Mouse (Mus musculus): ENCODE measurements at regions not wholly inside any gene's neighbourhood (a gene's known extent, or its start where the extent isn't known, plus 50 kb on each side); places are given as distances from the start of the nearest gene placed in this dataset.
"Not testable (repeated sequence)": the region's sequence is repeated elsewhere in the genome, so short reads cannot be mapped to it uniquely, and the experiment has no call there.

DNA sequence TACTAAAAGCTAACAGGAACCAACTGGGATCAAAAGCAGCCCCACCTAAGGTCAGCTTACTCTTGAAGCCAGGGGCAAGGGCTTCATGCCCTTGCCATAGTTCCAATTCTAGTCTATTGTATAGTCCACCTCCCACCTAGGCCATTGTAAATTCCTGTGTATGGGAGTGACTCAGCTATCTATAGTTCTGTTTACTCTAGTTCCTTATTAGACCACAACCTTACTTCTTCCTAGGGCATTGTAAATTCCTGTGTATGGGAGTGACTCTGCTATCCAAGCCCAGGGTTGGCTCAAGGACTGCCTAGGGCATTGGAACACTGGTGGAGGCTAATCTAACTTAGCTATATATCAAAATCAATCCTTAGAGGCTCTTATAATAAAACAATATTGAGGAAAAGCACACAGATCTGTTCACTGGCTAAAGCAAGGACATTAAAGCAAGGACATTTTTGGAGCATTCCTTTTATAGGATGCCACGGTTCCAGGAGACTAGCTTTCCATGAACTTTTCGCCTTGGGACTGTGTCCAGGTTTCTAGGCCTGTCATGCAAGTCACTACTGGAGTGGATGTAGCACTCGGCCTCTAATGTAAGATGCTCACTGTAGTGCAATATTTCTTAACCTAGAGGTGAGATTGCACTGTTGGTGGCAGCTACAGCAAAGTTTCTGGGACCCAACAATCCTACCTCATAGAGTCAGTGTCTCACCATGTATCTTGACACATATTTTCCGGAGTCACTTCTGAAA is 154.8 kb upstream of the 1700015G11Rik start:
- intact Hi-C loops (cut with DNase I): no loop called here
- no peak for DNase-seq (ENCODE audit: low spot score in 2 of 2)

DNA sequence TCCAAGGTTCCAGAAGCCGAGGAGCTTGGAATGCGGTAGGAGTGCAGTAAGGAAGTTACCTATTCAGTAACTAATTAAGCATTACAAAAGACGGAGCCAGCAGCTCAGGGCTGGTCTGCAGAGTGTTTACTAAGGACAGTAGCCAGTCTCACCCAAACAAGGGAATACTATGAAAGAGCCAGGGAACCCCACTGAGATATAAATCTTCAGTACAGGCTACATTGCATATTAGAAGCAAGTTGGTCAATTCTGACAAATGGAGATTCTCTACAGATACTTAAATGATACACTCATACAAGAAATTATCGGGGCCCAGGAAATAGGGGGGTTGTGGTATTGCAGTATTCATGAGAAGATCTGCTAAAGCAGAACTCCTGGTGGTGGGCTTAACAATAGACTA is 148.5 kb upstream of the 1700015G11Rik start:
- intact Hi-C loops (cut with DNase I); DNase-seq (ENCODE audit: low spot score in 2 of 2): not testable (repeated sequence)

- DNase-seq (ENCODE audit: low spot score in 2 of 2): peak in 1 of 2 experiments; percentile 3
- intact Hi-C loops (cut with DNase I): no loop called here
These were observed 143.9 kb upstream of the 1700015G11Rik start for GRCm38 (mm10) chr7:52159410-52159809.

DNA sequence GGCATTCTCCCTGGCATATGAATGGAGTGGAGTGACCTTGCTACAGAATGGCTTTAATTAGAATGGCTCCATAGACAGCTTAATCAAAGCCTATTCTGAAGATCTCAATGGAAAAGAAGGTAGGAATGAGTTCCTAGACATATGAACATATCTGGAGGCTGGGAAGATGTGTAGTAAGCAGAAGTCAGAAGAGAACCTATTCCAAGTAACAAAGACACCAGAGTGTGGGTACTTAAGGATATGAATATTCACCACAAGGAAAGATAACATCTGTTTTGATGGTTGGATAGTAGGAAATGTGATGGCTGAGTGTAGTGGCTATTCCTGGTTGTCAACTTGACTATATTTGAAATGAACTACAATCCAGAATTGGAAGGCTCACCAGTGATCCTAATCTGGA is 142.2 kb upstream of the 1700015G11Rik start:
- intact Hi-C loops (cut with DNase I): no loop called here

DNA sequence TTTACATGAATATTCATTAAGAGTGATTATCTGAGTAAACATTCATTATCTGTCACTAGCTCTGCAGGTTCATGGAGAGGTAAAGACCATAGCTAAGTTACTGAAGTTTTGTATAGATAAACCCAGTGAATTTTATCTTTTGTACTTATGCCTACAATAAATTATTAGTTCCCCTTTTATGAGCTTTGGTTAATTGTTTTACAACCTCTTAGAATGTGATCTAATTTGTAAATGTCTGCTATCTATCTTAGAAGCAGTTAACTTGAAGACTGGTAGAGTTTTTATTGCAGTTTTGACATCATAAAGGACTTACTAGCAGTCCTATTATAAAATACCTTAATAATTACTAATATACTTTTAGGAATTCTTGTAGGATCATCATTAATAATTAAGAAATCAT is 104.7 kb upstream of the 1700015G11Rik start:
- intact Hi-C loops (cut with DNase I): no loop called here
- DNase-seq (ENCODE audit: low spot score in 2 of 2): no peak

More for the DNA sequence above, 142.2 kb upstream of the 1700015G11Rik start:
- DNase-seq (ENCODE audit: low spot score in 2 of 2): peak in 1 of 2 experiments; percentile 7

All from left cerebral cortex, postnatal 14 days (tissue).